Mouse (Mus musculus) megakaryocyte, embryonic 14.5 days (primary cell): ENCODE results near the gene Lgals4.

Source experiments
- FLI1 ChIP-seq: IDR thresholded peaks from 2 replicates; pipeline ENCODE4 v1.6.1; 2012; ENCODE audit warnings: low read length, inconsistent platforms, mixed read lengths
- GATA1 ChIP-seq: IDR thresholded peaks from 3 replicates; pipeline ENCODE4 v1.6.1; 2012; ENCODE audit warnings: mixed read lengths, low read length, inconsistent platforms, borderline replicate concordance

DNA sequence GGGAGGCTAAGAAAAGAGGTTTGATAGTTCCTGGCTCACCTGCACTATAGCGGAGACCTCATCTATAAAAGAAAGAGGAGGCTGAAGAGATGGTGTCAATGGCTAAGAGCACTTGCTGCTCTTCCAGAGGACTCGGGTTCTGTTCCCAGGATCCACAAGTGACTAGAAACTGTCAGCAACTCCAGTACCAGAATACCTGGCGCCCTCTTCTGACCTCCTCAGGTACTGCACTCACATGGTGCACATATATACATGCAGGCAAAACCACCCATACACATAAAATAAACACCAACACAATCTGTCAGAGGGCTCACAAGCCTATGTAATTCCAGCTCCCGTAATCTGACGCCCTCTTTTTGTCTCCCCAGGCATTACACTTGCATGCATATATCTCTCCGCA lies 27.2 kb downstream of the Lgals4 start:
- TF ChIP-seq GATA1 (no peak), FLI1 (no peak)
